Mouse (Mus musculus) layer of hippocampus, adult 2 months (tissue): ENCODE data around the gene Fmo5. TPM values are rescaled to one million over a fixed set of nuclear protein-coding genes. Genes with fewer than 3 reads are reported as not detected.

ENCODE experiments used
- DNase-seq, 2 experiments: peaks; one replicate each; pipeline ENCODE4 v3.0.0; 2022; ENCODE audit warnings: low spot score in 2 of 2
- H3K27ac ChIP-seq: fragments of 200-600 bp; 2 replicates; pipeline ENCODE4 v1.8.1; 2022
- H3K4me3 ChIP-seq: fragments of 200-600 bp; 2 replicates; pipeline ENCODE4 v1.8.1; 2022; ENCODE audit warnings: mild to moderate bottlenecking
- CTCF ChIP-seq: fragments of 200-600 bp; conservative IDR thresholded peaks from 2 replicates; pipeline ENCODE4 v1.8.1; 2022; ENCODE audit warnings: antibody characterized with exemption, mild to moderate bottlenecking, moderate library complexity
- long read RNA-seq, 2 experiments: library from polyadenylated mRNA; stranded (forward); transcript quantifications; one replicate each; pipeline ENCODE4 v2.0.0; 2021; ENCODE audit warnings: borderline mapping rate in 2 of 2
- total RNA-seq, 2 experiments: library from RNA; stranded (reverse); gene quantifications; 2 replicates each; pipeline ENCODE4 v1.2.3; 2021

The Fmo5 gene
- 1 to 10 TPM; 3.5 to 5.0 TPM for total RNA-seq
- long read RNA-seq, experiment 1, full-length matches to known transcripts = 1 of 5 reads
- long read RNA-seq, experiment 1, partial matches to known transcripts = 0 of 5 reads
- long read RNA-seq, experiment 1, other reads (novel, unspliced or antisense) = 4 of 5 reads
- long read RNA-seq, experiment 2, full-length matches to known transcripts = 3 of 10 reads
- long read RNA-seq, experiment 2, partial matches to known transcripts = 0 of 10 reads
- long read RNA-seq, experiment 2, other reads (novel, unspliced or antisense) = 7 of 10 reads

DNA sequence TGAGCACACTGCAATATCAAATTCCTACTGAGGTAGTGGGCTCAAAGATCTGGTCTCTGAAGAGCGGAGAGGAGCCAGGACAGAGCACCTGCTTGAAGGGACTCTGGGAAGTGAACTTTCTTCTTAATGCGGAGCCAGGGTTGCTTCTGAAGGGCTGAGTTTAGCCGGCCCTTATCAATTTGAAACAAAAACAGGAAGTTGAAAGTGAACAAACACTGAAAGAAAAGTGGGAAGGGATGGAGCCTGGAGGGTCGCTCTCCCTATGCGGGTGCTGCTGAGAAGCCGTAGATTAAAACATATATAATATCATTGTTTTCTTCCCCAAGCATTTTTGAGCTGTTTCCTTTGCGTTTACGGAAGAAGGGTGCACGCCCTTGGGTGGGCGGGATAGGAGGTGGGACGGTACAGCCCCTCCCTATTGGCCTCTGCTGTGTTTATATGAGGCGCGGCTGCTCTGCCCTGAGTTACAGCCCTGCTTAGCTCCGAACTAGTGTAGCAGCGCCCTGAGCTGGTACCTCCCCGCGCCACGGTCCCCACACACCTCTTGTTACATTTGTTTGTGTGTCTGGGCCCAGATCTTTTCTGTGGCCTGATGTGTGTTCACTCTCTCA, at the start of gene Fmo5:
Gene Fmo5 (plus strand): TSS at position 414 of the 611 bp plus-strand sequence.
- H3K4me3 ChIP-seq = peak within 1 kb of the TSS; percentile 52
- DNase-seq = no peak
- no peak for TF ChIP-seq CTCF
- H3K27ac ChIP-seq = peak within 1 kb of the TSS; percentile 59; the same call in 1 of the 2 replicates

DNA sequence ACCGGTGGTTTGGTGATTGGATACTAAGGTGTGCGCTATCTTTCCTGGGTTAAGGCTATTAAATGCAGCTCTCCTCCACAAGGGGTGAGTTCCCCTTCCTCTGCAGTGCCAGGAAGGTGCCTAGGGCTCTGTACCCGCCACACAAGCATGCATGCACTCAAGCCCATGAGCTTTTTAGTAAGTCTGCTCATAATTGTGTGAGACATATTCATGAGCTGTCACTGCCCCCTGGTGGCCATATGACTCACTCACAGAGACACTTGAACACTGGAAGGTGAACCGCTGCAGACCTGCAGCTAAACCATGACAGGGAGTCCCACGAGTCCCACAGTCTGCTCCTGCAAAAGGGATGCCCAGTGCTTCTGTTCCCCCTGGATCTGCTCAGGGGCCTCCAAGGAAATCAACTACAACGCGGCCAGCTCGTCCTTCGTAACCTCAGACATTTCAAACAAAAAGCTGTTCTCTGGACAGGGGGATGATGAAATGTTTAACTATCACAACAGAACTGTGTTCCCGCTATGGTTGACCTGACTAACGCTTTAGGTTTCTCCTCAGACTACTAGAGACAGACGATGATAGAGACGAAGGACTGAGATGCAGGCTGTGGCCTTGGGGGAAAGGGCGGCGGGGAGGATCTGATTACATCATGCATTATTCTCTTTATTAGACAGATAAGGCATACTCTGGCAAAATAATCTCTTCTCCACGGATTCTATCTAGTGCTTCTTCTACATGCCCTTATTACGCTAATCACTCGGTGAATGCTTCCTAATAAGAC, 43.0 kb upstream of the Fmo5 start:
- peak; percentile 93 for TF ChIP-seq CTCF

DNA sequence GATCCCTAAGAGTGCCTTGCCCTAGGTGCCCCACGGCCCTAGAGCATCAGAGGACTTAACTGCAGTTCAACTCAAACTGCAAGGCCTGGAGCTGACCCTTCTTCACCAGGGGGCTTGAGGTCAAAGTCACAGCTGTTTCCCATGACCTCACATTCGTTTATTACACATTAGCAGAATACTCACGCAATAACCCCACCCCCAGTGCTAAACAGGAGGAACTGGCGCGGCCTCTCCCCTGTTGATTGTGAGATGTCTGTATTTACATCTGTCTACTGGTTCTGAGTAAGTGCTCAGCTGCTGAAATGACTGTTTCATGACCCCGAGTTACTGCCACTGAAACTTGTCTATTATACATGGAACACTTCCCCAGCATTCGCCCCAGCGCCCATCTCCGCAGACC, 40.9 kb upstream of the Fmo5 start:
- DNase-seq = no peak
- no peak for TF ChIP-seq CTCF
- H3K27ac ChIP-seq = no peak overlapping the region
- no peak overlapping the region for H3K4me3 ChIP-seq

More for the DNA sequence above, 43.0 kb upstream of the Fmo5 start:
- DNase-seq = peak; percentile 75 to 89
- no peak overlapping the region for H3K4me3 ChIP-seq
- H3K27ac ChIP-seq = no peak overlapping the region

DNA sequence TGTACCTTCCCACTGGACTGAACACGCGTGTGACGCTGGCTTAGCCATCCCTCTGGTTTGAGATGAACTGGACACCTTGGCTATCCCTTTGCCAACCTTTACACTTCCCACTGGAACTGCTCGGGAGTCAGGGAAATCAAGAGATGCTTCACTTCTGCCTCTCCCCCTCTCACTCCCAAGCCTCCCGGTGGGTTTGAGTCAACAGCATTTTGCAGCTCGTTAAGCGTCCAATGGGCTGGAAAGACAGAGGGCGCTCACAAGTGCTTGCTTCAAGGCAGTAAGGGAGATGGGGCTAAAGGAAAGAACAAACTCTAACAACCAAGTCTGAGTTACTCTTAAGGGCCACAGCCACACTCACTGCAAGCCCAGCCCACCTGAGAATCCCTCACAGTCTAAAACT, 37.9 kb upstream of the Fmo5 start:
- no peak overlapping the region for H3K4me3 ChIP-seq

DNA sequence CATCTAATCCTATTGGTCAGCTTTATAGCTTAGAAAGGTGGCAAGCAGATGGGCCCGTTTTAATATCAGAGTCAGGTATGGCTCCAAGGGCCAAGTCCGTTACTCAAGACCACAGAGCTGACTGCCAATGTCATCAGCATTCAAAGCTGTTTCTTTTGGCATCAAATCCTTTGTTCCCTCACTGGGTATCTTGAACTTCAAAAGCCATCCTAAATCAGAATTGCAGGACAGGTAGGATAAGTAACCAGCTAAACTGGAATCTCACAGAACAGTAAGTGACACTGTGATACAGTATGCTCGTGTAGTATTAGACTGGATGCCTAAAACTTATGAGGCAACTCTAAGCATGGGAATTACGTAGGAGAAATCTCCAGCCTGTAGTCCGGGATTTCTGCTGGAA, 35.5 kb upstream of the Fmo5 start:
- DNase-seq = no peak
- no peak for TF ChIP-seq CTCF
- Histone ChIP-seq H3K27ac (no peak overlapping the region), H3K4me3 (no peak overlapping the region)

More for the DNA sequence above, 37.9 kb upstream of the Fmo5 start:
- H3K27ac ChIP-seq = no peak overlapping the region
- no peak for DNase-seq
- TF ChIP-seq CTCF = no peak

DNA sequence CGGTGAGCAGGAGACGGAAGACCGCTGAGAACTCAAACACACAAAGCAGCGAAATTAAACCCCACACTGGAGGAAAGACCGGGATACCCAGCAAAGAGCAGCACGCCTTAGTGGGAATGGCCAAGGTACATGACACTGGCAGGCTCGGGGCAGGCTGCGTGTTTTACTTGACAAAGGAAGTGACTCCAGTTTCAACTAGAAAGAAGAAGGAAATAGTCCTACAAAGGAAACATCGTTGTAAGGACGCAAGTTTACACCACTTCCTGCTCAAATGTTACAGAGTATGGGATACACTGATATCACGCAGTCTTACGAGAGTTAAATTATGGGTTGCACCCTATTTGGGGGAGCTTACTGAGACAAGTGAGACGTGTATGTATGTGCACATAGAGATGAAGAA, 34.5 kb upstream of the Fmo5 start:
- Histone ChIP-seq H3K4me3 (no peak overlapping the region), H3K27ac (no peak overlapping the region)
- TF ChIP-seq CTCF = no peak
- DNase-seq = no peak

DNA sequence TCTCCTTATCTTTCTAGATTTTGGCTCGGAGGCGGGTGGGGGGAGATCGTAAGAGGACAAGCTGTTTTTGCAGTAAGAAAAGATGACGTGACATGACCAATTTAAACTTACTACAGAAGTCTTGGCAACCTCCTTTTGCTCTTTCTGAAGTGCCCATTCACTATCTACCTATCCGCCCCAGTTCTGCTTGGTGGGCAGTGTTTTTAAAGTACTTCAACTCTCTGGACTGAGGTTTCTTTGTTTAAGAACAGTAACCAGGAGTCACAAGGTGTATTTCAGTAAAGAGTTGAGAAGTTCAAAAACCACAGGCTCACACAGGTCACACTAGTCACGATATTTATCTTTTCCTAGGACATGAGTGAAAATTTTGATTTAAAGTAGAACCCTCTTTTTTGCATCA, 33.5 kb upstream of the Fmo5 start:
- TF ChIP-seq CTCF = no peak
- no peak for DNase-seq
- H3K4me3 ChIP-seq = no peak overlapping the region
- H3K27ac ChIP-seq = no peak overlapping the region

DNA sequence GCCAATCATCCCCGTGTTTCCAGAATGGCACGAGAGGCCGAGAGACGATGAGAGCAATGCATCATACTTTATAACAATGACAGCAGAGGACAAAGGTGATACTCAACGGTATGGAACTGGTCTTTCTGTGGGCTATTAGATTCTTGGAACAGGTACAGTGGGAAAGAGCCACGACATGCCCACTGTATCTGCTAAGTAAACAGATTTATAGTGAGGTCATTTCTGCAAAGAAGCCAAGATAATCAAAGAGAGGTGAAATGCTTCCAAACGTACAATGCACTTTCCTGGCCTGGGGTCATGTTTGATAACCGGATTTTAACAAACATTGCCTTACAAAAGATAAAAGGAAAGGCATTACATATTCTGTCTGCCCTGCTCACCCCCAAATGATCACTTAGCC, 31.8 kb upstream of the Fmo5 start:
- no peak overlapping the region for H3K27ac ChIP-seq
- no peak for DNase-seq
- no peak for TF ChIP-seq CTCF

DNA sequence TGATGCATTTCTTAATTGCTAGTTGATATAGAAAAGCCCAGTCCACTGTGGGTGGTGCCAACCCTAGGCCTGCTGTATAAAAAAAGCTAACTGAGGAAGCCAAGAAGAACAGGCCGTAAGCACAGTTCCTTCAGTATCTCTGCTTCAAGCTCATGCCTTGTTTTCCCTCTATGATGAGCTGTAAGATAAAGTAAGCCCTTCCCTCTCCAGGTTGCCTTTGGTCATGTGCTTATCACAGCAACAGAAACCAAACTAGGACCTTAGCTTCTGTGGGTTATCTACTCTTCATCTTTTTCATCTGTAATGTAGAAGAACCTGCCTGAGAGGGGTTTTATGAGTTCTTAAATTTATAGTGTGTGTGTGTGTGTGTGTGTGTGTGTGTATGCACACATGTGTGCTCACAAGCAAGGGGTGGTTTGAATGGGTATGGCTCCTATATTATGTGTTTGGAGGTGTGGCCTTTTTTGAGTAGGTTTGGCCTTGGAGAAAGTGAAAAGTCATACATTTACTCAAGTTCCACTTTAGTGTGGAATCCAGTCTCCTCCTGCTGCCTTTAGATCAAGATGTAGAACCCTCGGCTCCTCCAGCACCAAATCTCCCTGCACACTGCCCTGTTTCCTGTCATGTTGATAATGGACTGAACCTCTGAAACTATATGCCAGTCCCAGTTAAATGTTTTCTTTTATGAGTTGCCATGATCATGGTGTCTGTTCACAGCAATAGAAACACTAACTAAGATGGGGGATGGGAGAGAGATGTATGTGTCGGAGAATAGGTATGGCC, 28.4 kb upstream of the Fmo5 start:
- no peak for TF ChIP-seq CTCF

More for the DNA sequence above, 31.8 kb upstream of the Fmo5 start:
- H3K4me3 ChIP-seq = no peak overlapping the region

DNA sequence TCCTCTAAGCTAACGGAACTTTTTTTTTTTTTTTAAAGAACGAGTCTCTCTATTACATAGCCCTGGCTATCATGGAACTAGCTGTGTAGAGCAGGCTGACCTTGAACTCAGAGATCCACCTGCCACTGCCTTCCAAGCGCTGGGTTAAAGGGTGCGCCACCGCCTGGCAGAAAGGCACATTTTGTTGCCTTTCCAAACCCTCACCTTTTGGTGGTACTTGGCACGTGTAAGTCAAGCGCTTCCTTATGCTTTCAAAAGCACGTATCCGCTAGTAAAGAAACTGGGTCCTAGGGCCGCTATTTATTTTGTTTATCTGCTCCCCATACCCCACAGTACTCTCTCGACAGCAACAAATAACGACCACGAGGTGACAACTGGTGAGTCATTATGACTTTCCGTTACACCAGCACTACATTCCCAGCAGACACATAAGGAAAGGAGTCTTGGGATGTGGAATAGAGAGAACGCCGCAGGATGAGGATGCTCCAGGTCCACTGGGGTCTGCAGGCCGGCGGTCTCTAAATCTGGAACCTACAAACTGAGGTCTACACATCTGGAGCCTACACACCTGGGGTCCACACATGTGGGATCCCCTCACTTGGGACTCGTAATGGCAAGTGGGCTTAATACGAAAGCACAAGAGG, 19.3 kb upstream of the Fmo5 start:
- peak in 1 of 2 experiments; percentile 22 for DNase-seq
- H3K4me3 ChIP-seq = peak overlapping the region; percentile 91
- TF ChIP-seq CTCF = peak; percentile 60

More for the DNA sequence above, 28.4 kb upstream of the Fmo5 start:
- DNase-seq = no peak
- Histone ChIP-seq H3K4me3 (no peak overlapping the region), H3K27ac (no peak overlapping the region)

DNA sequence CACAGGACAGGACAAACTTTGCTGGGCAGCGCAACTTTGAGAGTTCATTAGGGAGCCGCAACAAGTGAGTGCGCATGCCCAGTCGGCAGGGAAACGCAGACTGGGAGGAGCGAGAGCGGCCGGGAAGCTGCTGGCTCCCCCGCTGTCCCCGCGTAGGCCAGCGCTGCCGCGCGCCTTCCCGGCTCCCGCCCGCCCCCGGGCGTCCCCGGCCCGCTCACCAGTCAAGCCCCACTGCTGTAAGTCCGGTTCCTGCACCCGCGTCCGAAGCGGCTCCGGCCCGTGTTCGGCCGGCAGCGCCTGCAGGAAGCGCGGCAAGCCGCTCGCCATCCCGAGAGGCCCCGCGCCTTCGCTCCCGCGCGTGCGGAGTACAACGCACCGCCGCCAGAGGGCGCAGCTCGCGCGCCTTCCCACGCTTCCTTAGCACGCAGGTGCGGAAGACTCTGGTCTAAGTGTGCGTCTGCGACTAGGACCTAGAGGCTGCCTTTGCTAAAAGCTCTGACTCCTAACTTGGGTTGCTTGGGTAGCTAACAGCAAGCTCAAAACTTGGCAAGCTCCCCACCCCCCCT, 18.7 kb upstream of the Fmo5 start, which contains the start of gene Chd1l:
Gene Chd1l (minus strand): TSS at position 359 of the 566 bp plus-strand sequence.
- H3K4me3 ChIP-seq = peak within 1 kb of the TSS; percentile 91
- peak; percentile 85 to 93 for DNase-seq
- TF ChIP-seq CTCF = peak; percentile 98; the same call in 1 of the 2 replicates
- H3K27ac ChIP-seq = peak within 1 kb of the TSS; percentile 100

More for the DNA sequence above, 19.3 kb upstream of the Fmo5 start:
- H3K27ac ChIP-seq = peak overlapping the region; percentile 100

DNA sequence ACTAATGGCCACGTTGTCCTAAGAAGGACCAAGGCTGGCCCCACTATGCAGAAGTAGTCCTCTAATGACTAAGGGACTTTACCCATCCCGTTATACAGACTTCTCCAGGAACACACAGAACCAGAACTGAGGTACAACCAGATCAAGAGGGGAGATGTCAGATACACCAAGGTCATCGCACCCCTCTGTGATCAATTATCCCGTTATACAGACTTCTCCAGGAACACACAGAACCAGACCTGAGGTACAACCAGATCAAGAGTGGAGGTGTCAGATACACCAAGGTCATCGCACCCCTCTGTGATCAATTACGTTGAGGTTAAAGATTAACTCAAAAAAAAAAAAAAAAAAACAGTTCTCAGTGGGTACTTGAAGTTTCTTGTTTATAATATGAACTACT, 17.6 kb upstream of the Fmo5 start:
- no peak overlapping the region for H3K27ac ChIP-seq
- no peak overlapping the region for H3K4me3 ChIP-seq
- no peak for DNase-seq
- TF ChIP-seq CTCF = no peak
